Mouse (Mus musculus): ENCODE data around the gene Zzz3. TPM values are rescaled to one million over a fixed set of nuclear protein-coding genes. Genes with fewer than 3 reads are reported as not detected.

The Zzz3 gene
- total RNA-seq, 4 experiments from 2014 or later, result 45.9 to 51.5 (median 47.7) TPM

DNA sequence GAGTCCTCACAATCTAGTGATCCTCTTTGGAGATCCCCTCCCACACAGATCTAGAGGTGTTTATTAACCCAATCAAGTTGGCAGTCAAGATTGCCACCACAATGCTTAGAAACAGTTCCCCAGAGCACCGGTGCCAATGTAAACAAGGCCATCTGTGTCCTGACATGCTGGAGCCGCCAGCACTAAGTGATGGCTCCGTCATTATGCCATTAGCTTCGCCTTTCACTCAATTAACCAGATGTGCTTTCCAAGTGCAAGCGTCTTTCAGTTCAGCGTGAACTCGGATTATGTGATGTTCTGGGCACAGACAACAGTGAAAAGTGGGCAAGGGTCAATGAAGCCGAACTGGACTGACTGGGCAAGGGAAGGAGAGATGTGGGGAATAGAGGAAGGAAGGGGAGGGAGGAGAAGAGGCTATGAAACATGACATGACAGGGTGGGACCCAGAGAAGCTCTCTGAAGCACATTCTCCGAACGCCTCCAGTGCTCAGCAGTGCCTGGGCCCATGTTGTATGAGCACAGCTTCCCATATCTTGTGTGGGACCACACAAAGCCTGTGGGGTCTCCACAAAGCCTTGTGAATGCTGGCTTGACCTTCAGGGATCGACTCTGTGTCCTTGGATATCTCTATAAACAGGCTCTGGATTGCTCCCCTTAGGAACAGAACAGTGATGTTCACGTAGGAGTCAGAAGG lies 99.5 kb downstream of the Zzz3 start:
- no peak for DNase-seq (ENCODE audit: low spot score in 2 of 2)

DNA sequence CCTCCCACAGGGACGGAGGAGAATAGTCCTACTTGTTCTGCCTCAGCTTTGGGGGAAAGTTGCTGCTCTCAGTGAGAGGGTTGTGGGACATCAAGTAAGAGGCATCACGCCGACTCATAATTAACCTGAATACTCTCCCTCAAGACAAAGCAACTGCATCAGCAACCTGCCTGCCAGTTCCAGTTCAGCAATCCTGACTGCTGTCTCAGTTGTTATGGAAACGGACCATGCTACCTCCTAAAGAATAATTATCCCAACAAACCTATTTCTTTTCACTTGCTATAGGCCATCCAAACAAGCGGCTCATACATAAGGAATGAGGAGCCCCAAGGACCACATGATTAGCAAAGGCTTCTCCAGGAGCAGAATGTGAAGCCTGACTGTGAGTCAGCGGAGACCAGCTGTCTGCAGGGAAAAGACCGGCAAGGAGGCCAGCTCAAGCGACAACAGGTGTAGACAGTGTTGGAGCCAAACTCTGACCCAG lies 100.2 kb downstream of the Zzz3 start:
- no peak for DNase-seq (ENCODE audit: low spot score in 2 of 2)

DNA sequence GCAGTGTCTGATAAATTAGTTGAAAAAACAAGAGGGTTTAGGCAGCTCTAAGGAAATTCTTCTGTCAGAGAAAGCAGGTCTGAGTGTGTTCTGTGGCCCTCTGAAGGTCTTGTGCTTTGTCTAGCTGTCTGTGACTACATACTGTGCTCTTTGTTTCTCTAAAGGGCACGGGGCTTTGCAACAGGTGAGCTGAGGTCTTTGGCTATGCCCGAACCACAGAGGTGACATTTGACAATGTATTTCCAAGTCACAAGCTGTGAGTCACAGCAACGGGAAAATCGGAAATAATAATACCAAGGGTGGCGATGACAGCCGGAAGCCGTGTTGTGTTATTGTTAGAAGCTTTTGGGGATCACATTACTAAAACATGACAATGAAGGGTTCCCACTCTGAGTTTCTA lies 101.8 kb downstream of the Zzz3 start:
- DNase-seq (ENCODE audit: low spot score in 2 of 2), result no peak

DNA sequence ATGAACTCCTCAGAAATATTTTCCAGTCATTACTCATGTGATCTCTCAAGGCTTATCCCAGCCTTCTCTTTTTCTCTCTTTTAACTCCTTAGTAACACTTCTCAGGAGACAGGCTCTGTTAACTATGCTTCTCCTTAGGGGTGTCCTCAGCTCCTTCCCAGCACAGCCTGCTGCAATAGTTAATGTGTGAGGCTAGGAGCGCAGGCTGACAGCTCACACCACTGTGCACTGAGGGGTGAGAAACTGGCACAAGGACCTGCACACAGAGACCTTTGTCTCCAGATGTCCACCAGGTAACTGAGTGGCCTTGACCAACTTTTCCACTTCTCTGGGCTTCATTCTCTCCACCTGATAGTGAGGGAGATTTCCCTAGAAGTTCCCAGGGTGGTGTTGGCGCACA lies 102.6 kb downstream of the Zzz3 start:
- DNase-seq (ENCODE audit: low spot score in 2 of 2), result no peak

DNA sequence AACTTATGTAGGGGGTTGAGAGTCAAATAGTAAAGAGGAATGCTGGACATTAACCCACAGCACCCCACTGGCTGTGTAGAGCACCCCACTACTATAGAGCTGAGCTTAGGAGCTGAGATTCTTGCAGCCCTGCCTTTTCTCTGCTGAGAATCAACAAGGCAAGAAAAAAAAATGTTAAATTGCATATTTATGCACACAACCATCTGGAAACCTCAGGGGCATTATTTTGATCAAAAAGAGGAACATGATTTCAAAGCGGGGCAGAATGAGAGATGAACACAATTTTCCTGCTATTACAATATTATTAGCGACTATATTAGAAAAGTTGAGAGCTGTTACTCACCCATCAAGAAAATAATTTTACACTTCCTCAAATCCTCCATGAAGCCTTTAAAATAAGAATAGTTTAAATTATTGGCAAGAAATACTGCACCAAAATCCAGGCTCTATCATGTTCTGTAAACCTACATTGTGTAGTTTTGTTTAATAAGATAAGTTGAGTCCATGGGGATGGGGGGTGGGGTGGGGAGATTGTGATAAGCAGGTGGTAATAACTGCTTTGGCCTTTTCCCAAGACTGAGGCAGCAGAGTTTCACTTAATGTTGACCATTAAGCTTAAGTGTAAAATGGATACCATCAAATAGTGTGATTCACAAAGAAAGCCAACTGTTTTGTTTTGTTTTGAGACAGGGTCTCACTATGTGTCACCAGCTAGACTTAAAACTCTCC lies 103.9 kb downstream of the Zzz3 start:
- no peak for DNase-seq (ENCODE audit: low spot score in 2 of 2)

DNA sequence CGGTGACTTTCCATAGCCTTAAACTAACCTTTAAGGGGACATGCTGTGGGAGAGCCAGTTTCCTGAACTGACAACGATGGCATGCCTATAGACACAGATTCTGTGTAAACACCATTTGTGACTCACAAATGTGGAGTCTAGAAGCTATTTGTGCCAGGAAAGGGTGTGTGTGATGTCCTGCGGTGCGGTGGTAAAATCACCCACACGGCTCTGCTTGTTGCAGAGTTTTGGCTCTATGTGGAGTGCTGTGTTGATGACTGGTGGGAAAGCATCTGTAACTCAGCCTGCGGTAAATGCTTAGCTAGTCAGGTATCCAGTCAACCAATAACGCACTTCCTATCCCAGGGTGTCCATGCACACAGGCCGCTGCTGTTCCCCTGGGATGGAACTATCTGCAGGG lies 112.6 kb downstream of the Zzz3 start:
- no peak for DNase-seq (ENCODE audit: low spot score in 2 of 2)

DNA sequence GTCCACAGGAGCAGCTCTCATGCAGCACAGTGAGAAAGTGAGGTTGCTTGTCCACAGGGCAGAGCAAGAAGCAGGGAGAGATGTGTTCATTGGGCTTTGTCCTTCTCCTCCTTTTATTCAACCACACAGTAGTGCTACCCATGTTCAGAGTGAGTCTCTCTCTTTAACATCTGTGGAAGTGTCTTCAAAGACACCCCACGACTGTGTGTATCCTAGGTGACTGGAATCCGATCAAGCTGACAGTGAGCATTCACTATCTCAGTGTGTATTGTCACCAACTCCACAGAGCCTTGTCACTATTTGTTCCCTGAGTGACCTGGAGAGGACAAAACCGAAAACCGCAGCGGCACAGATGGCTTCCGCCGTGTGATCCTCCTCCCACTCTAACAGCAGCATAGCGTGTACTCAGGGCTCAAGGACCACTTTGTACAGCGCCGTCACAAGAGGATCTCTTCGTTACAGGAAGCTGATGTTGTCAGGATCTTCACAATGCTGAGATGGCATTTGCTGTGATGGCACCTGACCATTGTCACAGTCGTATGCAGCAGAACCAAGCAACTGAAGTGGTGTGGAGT lies 113.2 kb downstream of the Zzz3 start:
- no peak for DNase-seq (ENCODE audit: low spot score in 2 of 2)

DNA sequence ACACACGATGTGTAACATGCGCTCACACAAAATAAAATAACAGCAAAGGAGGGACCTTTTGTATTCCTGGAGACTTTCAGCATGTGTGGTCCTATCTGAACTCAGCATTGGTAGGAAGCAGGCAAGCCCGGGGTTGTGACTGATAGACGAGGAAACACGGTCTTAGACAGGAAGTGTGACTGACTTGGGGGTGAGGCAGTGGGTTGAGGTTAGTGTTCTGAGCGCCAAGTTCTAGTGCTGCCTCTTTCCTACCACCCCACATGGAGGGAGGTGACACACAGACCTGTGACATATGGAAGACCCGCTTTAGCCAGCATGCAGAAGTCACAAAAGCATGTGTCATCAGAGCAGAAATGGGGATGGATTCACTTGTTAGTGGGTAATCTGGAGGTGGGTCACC lies 114.0 kb downstream of the Zzz3 start:
- no peak for DNase-seq (ENCODE audit: low spot score in 2 of 2)

Other genes with a start within 250 kb of the Zzz3 start
- gene Gipc2, start 229.2 kb upstream of the Zzz3 start, total RNA-seq (2022), result 1 to 10 TPM in 3 of 4 experiments, under 1 TPM in 1; 0.68 to 1.9 (median 1.5) TPM
- gene Dnajb4, start 185.2 kb upstream of the Zzz3 start, total RNA-seq (2022), result 10 to 100 TPM; 51.8 to 78.7 (median 62.1) TPM
- gene Fubp1, start 185.1 kb upstream of the Zzz3 start, total RNA-seq (2022), result 100 to 1,000 TPM; 114 to 141 (median 131) TPM
- gene Nexn, start 129.1 kb upstream of the Zzz3 start, total RNA-seq (2022), result 1 to 10 TPM in 2 of 4 experiments, under 1 TPM in 2; 0.65 to 2.9 (median 1.3) TPM
- gene Miga1, start 55.1 kb upstream of the Zzz3 start, total RNA-seq (2022), result 10 to 100 TPM; 75.1 to 84.2 (median 76.2) TPM
- 100 to 1,000 TPM; 110 to 141 (median 134) TPM for gene Usp33, start 49.0 kb upstream of the Zzz3 start, total RNA-seq (2022)